Mouse (Mus musculus) small intestine, adult 2 months (tissue): Measurements from ENCODE around the gene Sdk2. TPM values are rescaled to one million over a fixed set of nuclear protein-coding genes. Genes with fewer than 3 reads are reported as not detected.

Experiments
- H3K27ac ChIP-seq: fragments of 200-500 bp; 2 replicates; pipeline ENCODE4 v1.5.1; 2012; ENCODE audit warnings: low read depth, low read length, control low read depth, inconsistent platforms; ENCODE audit not compliant: insufficient read depth
- H3K27me3 ChIP-seq: fragments of 200-500 bp; 2 replicates; pipeline ENCODE4 v1.6.1; 2012; ENCODE audit warnings: mild to moderate bottlenecking, moderate library complexity, low read length, inconsistent platforms; ENCODE audit not compliant: control insufficient read depth, insufficient read depth
- H3K36me3 ChIP-seq: fragments of 200-500 bp; 2 replicates; pipeline ENCODE4 v1.6.1; 2012; ENCODE audit warnings: mild to moderate bottlenecking, low read length, control low read depth, inconsistent platforms; ENCODE audit not compliant: control insufficient read depth, insufficient read depth
- H3K4me1 ChIP-seq: fragments of 200-500 bp; 2 replicates; pipeline ENCODE4 v1.6.1; 2012; ENCODE audit warnings: low read length, inconsistent platforms, mixed read lengths; ENCODE audit not compliant: control insufficient read depth, insufficient read depth, insufficient read length
- H3K4me3 ChIP-seq: fragments of 200-500 bp; 2 replicates; pipeline ENCODE4 v1.5.1; 2012; ENCODE audit warnings: low read depth, mild to moderate bottlenecking, control low read depth, inconsistent platforms, low read length, moderate library complexity
- CTCF ChIP-seq: fragments of 200-500 bp; IDR thresholded peaks from 2 replicates; pipeline ENCODE4 v1.5.1; 2012; ENCODE audit warnings: low read depth, mild to moderate bottlenecking, control low read depth, inconsistent platforms, low read length, moderate library complexity, mixed read lengths; ENCODE audit not compliant: insufficient replicate concordance, insufficient read length; ENCODE audit errors: extremely low read depth
- POLR2A ChIP-seq: fragments of 200-500 bp; IDR thresholded peaks from 2 replicates; pipeline ENCODE4 v1.6.1; 2012; ENCODE audit warnings: low read depth, mild to moderate bottlenecking, control low read depth, inconsistent platforms, low read length, moderate library complexity
- WGBS: fragments of 180-500 bp; shearing (Covaris S2); methylation state at CpG from one replicate; pipeline ENCODE4 v1.1.7; 2018; 5-methylcytosine and 5-hydroxymethylcytosine counted together
- polyA plus RNA-seq: library from polyadenylated mRNA; depleted of rRNA; stranded (reverse); fragments of >200 nt; gene quantifications from 2 replicates; pipeline ENCODE4 v1.2.3, GENCODE M21; 2012

The Sdk2 gene
- polyA plus RNA-seq, 1 experiment, result 0.81 TPM

- Histone ChIP-seq H3K27ac (no peak overlapping the region), H3K36me3 (no peaks in the 10 kb centered on the region), H3K4me1 (no peaks in the 10 kb centered on the region), H3K4me3 (no peak overlapping the region), H3K27me3 (no peaks in the 10 kb centered on the region)
- TF ChIP-seq CTCF, result no peak
- no peak for TF ChIP-seq POLR2A
- WGBS, result 66% methylated on average over 8 of the region's 8 CpGs
Observed at GRCm38 (mm10) chr11:113991886-113992285, 75.0 kb downstream of the Sdk2 start.

- H3K4me1 ChIP-seq, result no peaks in the 10 kb centered on the region
- WGBS, result 3% methylated on average over 6 of the region's 6 CpGs
- no peak for TF ChIP-seq POLR2A
- no peak for TF ChIP-seq CTCF
- no peaks in the 10 kb centered on the region for H3K36me3 ChIP-seq
- H3K27me3 ChIP-seq, result no peaks in the 10 kb centered on the region
- H3K4me3 ChIP-seq, result peak overlapping the region; percentile 33
- no peak overlapping the region for H3K27ac ChIP-seq
Observed at GRCm38 (mm10) chr11:113990466-113990865, 76.4 kb downstream of the Sdk2 start.

GRCm38 (mm10) chr11:113990065-113990464 lies 76.8 kb downstream of the Sdk2 start:
- Histone ChIP-seq H3K4me3 (no peak overlapping the region), H3K36me3 (no peaks in the 10 kb centered on the region), H3K27ac (no peak overlapping the region), H3K4me1 (no peaks in the 10 kb centered on the region), H3K27me3 (no peaks in the 10 kb centered on the region)
- WGBS, result 53% methylated on average over 4 of the region's 4 CpGs
- TF ChIP-seq CTCF (no peak), POLR2A (no peak)

- TF ChIP-seq POLR2A, result no peak
- TF ChIP-seq CTCF, result no peak
Observed at GRCm38 (mm10) chr11:113985826-113986416, 80.9 kb downstream of the Sdk2 start.

GRCm38 (mm10) chr11:113981732-113982503 lies 84.9 kb downstream of the Sdk2 start:
- Histone ChIP-seq H3K4me1 (no peaks in the 10 kb centered on the region), H3K27me3 (no peaks in the 10 kb centered on the region), H3K4me3 (no peak overlapping the region), H3K36me3 (no peaks in the 10 kb centered on the region), H3K27ac (no peak overlapping the region)
- WGBS, result 39% methylated on average over 7 of the region's 7 CpGs
- no peak for TF ChIP-seq POLR2A
- no peak for TF ChIP-seq CTCF

More at GRCm38 (mm10) chr11:113985826-113986416, 80.9 kb downstream of the Sdk2 start:
- H3K27me3 ChIP-seq, result no peaks in the 10 kb centered on the region
- WGBS, result 21% methylated on average over 5 of the region's 5 CpGs
- no peak overlapping the region for H3K4me3 ChIP-seq
- H3K4me1 ChIP-seq, result no peaks in the 10 kb centered on the region
- no peaks in the 10 kb centered on the region for H3K36me3 ChIP-seq
- H3K27ac ChIP-seq, result no peak overlapping the region

- no peak for TF ChIP-seq CTCF
- TF ChIP-seq POLR2A, result no peak
- H3K4me1 ChIP-seq, result no peaks in the 10 kb centered on the region
- H3K36me3 ChIP-seq, result no peaks in the 10 kb centered on the region
- H3K4me3 ChIP-seq, result no peak overlapping the region
- H3K27me3 ChIP-seq, result no peaks in the 10 kb centered on the region
- no peak overlapping the region for H3K27ac ChIP-seq
- WGBS, result 77% methylated on average over 6 of the region's 6 CpGs
Observed at GRCm38 (mm10) chr11:113981088-113981487, 85.8 kb downstream of the Sdk2 start.

GRCm38 (mm10) chr11:113978318-113978717 lies 88.5 kb downstream of the Sdk2 start:
- Histone ChIP-seq H3K27ac (no peak overlapping the region), H3K36me3 (no peaks in the 10 kb centered on the region), H3K4me3 (no peak overlapping the region), H3K4me1 (no peaks in the 10 kb centered on the region), H3K27me3 (no peaks in the 10 kb centered on the region)
- 95% methylated on average over 12 of the region's 12 CpGs for WGBS
- TF ChIP-seq POLR2A, result no peak
- TF ChIP-seq CTCF, result no peak
